Mouse (Mus musculus): Measurements from ENCODE around the gene Otulin. TPM values are rescaled to one million over a fixed set of nuclear protein-coding genes. Genes with fewer than 3 reads are reported as not detected.

The Otulin gene
- total and polyA plus RNA-seq, 3 experiments = 65.5 to 70.6 TPM; not detected in 1

DNA sequence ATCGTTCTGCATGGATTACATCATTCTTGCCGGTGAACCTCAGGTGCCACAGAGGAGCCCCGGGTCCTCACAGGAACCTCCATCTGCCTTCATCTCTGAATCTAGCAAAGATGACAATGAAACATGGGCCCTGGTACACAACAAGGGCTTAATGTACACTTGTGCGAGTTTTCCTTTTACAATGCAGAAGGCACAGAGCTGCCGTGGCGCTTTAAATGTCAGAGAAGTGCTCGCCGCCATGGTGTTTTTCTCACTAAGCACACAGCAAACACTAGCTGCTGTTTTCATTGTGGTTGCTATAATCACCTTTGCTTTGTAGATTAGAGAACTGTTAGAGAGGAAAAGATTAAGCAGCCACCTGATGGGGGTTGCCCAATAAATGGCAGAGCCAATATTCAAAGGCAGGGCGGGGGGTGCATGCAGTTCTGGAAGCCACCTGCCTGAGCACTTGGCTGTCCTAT lies 37.5 kb upstream of the Otulin start (continued):
- TF ChIP-seq SMC3 (IDR thresholded peaks at IDR 0.05; ENCODE audit: low read depth, low read length) = no peak
- TF ChIP-seq POLR2AphosphoS5 (IDR thresholded peaks at IDR 0.05; ENCODE audit: borderline replicate concordance, low read depth, low read length) = no peak

DNA sequence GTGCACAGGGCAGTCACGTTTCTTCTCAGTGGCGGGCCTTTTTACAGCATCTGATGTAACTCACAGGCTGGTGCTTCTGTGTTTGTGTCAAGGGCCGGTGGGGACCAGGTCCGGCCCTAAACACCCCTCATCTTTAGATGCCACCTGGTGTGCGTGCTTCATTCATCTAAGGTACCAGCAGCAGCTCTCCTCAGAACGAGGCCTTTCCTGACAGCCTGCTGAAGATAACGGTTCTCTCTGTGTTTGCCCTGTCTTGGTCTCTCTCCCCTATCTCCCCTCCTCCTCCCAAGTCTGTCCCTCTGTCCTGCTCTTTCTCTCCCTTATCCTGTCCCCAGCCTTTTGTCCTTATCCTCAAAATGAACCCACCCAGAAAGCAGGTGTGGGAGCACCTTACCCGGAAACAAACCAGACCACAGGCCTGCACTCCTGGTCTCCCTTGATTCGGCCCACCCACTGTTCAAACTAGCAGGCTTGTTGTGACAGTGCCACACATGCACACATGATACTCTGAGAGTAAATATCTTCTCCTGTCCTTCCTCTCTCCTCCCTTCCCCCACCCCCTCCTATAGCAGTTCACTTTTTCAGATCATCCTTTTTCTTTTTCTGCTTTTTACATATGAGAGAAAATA lies 36.5 kb upstream of the Otulin start:
- H3K9ac ChIP-seq (ENCODE audit: control insufficient read depth, low read depth, low read length, poor library complexity, severe bottlenecking) = peak overlapping the region; percentile 52
- DNase-seq (ENCODE audit: low read depth, low spot score) = peak; percentile 73
- peaks cover 0 to 38% of the 10 kb centered on the region in 2 experiments; a peak in 2 of 4 replicates for H3K36me3 ChIP-seq (ENCODE audit: control insufficient read depth in 1 of 2, insufficient read depth in 2 of 2, low read length in 2 of 2)
- no peaks in the 10 kb centered on the region for H3K27me3 ChIP-seq (ENCODE audit: control insufficient read depth in 1 of 2, insufficient read depth in 2 of 2, low read length in 2 of 2)
- H3K79me2 ChIP-seq (ENCODE audit: control insufficient read depth, insufficient read depth, low read length, poor library complexity) = no peaks in the 10 kb centered on the region; the same call in 1 of the 2 replicates
- peak overlapping the region; percentile 4 to 8; a peak in 1 of 4 replicates for H3K4me3 ChIP-seq (ENCODE audit: control insufficient read depth in 1 of 2, insufficient read depth in 1 of 2, low read depth in 2 of 2, low read length in 2 of 2)
- TF ChIP-seq POLR2AphosphoS2 (IDR thresholded peaks at IDR 0.05; ENCODE audit: low read length) (no peak), USF2 (IDR thresholded peaks at IDR 0.05; ENCODE audit: borderline replicate concordance in 1 of 2, insufficient read depth in 1 of 2, low read depth in 1 of 2, low read length in 2 of 2) (no peak), ZC3H11A (IDR thresholded peaks at IDR 0.05; ENCODE audit: low read depth, low read length) (no peak), BHLHE40 (IDR thresholded peaks at IDR 0.05; ENCODE audit: borderline replicate concordance, low read depth, low read length) (peak; percentile 54; the same call in 1 of the 2 replicates), HCFC1 (IDR thresholded peaks at IDR 0.05; ENCODE audit: low read depth, low read length) (peak; percentile 55; the same call in 1 of the 2 replicates), MYB (IDR thresholded peaks at IDR 0.05; ENCODE audit: low read depth, low read length) (no peak), ETS1 (IDR thresholded peaks at IDR 0.05; ENCODE audit: low read depth, low read length) (peak; percentile 37), MXI1 (IDR thresholded peaks at IDR 0.05; ENCODE audit: low read depth, low read length) (peak; percentile 89), TAL1 (IDR thresholded peaks at IDR 0.05; ENCODE audit: low read length) (peak; percentile 58), SIN3A (IDR thresholded peaks at IDR 0.05; ENCODE audit: low read length) (peak; percentile 88), RCOR1 (IDR thresholded peaks at IDR 0.05; ENCODE audit: low read depth, low read length) (no peak; the same call in 1 of the 2 replicates), USF1 (IDR thresholded peaks at IDR 0.05; ENCODE audit: low read depth, low read length) (no peak), JUND (IDR thresholded peaks at IDR 0.05; ENCODE audit: low read depth, low read length) (no peak), GABPA (IDR thresholded peaks at IDR 0.05; ENCODE audit: low read depth, low read length) (no peak), MAX (IDR thresholded peaks at IDR 0.05; ENCODE audit: low read length) (0 out of 2 replicates have a peak, but pooled peaks have one; percentile 25), CHD2 (IDR thresholded peaks at IDR 0.05; ENCODE audit: low read length) (peak; percentile 61), GATA1 (IDR thresholded peaks at IDR 0.05; ENCODE audit: low read depth, low read length) (peak; percentile 65; the same call in 1 of the 2 replicates), TBP (IDR thresholded peaks at IDR 0.05; ENCODE audit: low read depth, low read length) (peak; percentile 48; the same call in 1 of the 2 replicates), ZNF384 (IDR thresholded peaks at IDR 0.05; ENCODE audit: low read depth, low read length) (no peak), MYC (IDR thresholded peaks at IDR 0.05; ENCODE audit: low read depth, low read length) (peak; percentile 57; the same call in 1 of the 2 replicates), KAT2A (conservative IDR thresholded peaks at IDR 0.05; ENCODE audit: low read depth, low read length) (no peak), ZMIZ1 (IDR thresholded peaks at IDR 0.05; ENCODE audit: low read depth, low read length) (no peak), TCF12 (IDR thresholded peaks at IDR 0.05; ENCODE audit: low read depth, low read length) (peak; percentile 47), EP300 (IDR thresholded peaks at IDR 0.05; ENCODE audit: low read depth in 1 of 2, low read length in 2 of 2) (peak; percentile 30 to 53; a peak in 2 of 4 replicates)
- H3K27ac ChIP-seq (ENCODE audit: control insufficient read depth, low read depth, low read length) = peak overlapping the region; percentile 74
- H3K4me1 ChIP-seq (ENCODE audit: control insufficient read depth in 1 of 2, insufficient read depth in 2 of 2, low read length in 2 of 2) = peaks cover 32 to 48% of the 10 kb centered on the region in 2 experiments
- no peaks in the 10 kb centered on the region for H3K9me3 ChIP-seq (replicated peaks; ENCODE audit: insufficient read depth, low read length)

All from MEL (cell line).